Mouse (Mus musculus): ENCODE results near the gene Mylk3. TPM values are rescaled to one million over a fixed set of nuclear protein-coding genes. Genes with fewer than 3 reads are reported as not detected.

Mylk3 gene
- polyA plus RNA-seq, 1 experiment from 2014 or later = 131 TPM

DNA sequence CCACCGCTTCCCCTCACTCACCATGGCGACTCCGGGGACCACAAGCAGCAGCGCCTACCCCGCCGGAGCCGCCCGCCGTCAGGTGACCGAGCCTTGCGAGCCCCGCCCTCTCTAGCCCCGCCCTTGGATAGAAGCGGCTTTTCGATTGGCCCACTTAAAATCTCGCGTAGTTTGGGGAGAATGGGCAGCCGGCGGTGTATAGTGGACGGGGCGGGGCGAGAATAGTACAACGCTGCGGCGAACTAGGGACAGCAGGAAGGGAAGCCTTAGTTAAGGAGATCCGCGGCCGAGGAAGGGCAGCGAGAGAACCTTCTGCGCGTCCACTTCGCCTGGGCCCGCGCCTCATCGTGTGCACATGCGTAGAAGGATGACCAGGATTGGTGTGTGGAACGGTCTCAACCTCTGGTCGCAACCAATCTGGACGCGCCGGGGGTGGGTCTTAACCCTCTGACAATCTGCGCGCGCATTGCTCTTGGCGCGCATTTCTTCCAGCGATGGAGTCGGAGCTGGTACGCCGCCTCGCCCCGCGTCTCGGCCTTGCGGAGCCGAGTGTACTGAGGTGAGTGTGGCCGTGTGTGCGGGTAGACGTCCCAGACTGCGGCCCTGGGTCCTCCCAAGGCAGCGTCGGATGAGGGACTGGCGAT is 86.6 kb downstream of the Mylk3 start, which contains the start of the genes Orc6 and Vps35:
Orc6 (plus strand) TSS at position 199 of the 644 bp plus-strand sequence.
Vps35 (minus strand) TSS at position 369 of the 644 bp plus-strand sequence.
- H3K27ac ChIP-seq = peak within 1 kb of the TSS; percentile 97
- under 1% methylated on average over 63 of the region's 63 CpGs for WGBS
- H3K36me3 ChIP-seq = peaks cover 24% of the 10 kb centered on the region
- no peaks in the 10 kb centered on the region for H3K27me3 ChIP-seq (ENCODE audit: insufficient read depth, poor library complexity, severe bottlenecking)
- no peaks in the 10 kb centered on the region for H3K9me3 ChIP-seq
- DNase-seq (ENCODE audit: low spot score) = peak; percentile 99
- H3K4me1 ChIP-seq = peaks cover 6% of the 10 kb centered on the region; the same call in 1 of the 2 replicates
- peak within 1 kb of the TSS; percentile 96 for H3K4me3 ChIP-seq

GRCm38 (mm10) chr8:85298600-85299433 is 87.3 kb downstream of the Mylk3 start:
- Histone ChIP-seq H3K9me3 (no peaks in the 10 kb centered on the region), H3K4me3 (peak overlapping the region; percentile 96), H3K27me3 (ENCODE audit: insufficient read depth, poor library complexity, severe bottlenecking) (no peaks in the 10 kb centered on the region), H3K36me3 (peaks cover 26% of the 10 kb centered on the region), H3K27ac (peak overlapping the region; percentile 97), H3K4me1 (peaks cover 6% of the 10 kb centered on the region; the same call in 1 of the 2 replicates)
- WGBS = under 1% methylated on average over 53 of the region's 53 CpGs
- DNase-seq (ENCODE audit: low spot score) = no peak

GRCm38 (mm10) chr8:85286846-85287245 is 99.3 kb downstream of the Mylk3 start:
- Histone ChIP-seq H3K27me3 (ENCODE audit: insufficient read depth, poor library complexity, severe bottlenecking) (no peaks in the 10 kb centered on the region), H3K4me3 (no peak overlapping the region), H3K27ac (no peak overlapping the region), H3K36me3 (peaks cover 73% of the 10 kb centered on the region), H3K9me3 (no peaks in the 10 kb centered on the region), H3K4me1 (no peaks in the 10 kb centered on the region)
- DNase-seq (ENCODE audit: low spot score) = no peak
- WGBS = 91% methylated on average over 1 of the region's 1 CpGs

Other genes with a start within 250 kb of the Mylk3 start
- gene Cks1brt, start 234.4 kb downstream of the Mylk3 start, polyA plus RNA-seq (2016; fragmentation: Nextera tagmentation; extraction: Ambion mirVana) = not detected in 2 replicates
- gene Olfr371, start 160.4 kb downstream of the Mylk3 start, polyA plus RNA-seq (2016; fragmentation: Nextera tagmentation; extraction: Ambion mirVana) = not detected in 2 replicates
- 89.3 and 122 TPM in 2 replicates for gene Orc6, start 86.7 kb downstream of the Mylk3 start, polyA plus RNA-seq (2016; fragmentation: Nextera tagmentation; extraction: Ambion mirVana)
- gene Vps35, start 86.5 kb downstream of the Mylk3 start, polyA plus RNA-seq (2016; fragmentation: Nextera tagmentation; extraction: Ambion mirVana) = 124 and 136 TPM in 2 replicates
- 61.0 and 64.9 TPM in 2 replicates for gene 4921524J17Rik, start 46.5 kb upstream of the Mylk3 start, polyA plus RNA-seq (2016; fragmentation: Nextera tagmentation; extraction: Ambion mirVana)
- 13.9 and 25.2 TPM in 2 replicates for gene Gpt2, start 106.2 kb upstream of the Mylk3 start, polyA plus RNA-seq (2016; fragmentation: Nextera tagmentation; extraction: Ambion mirVana)
- 168 and 177 TPM in 2 replicates for gene Dnaja2, start 169.0 kb upstream of the Mylk3 start, polyA plus RNA-seq (2016; fragmentation: Nextera tagmentation; extraction: Ambion mirVana)

All from heart, embryonic 10.5 days (tissue).